Mouse (Mus musculus) embryonic facial prominence, embryonic 14.5 days (tissue): ENCODE measurements around the gene Ankrd53. TPM values are rescaled to one million over a fixed set of nuclear protein-coding genes. Genes with fewer than 3 reads are reported as not detected.

Source experiments
- ATAC-seq: fragments of 200-750 bp; cut with Nextera tagmentation; 2 replicates; pipeline ENCODE4 v1.8.0; 2017; ENCODE audit warnings: low read depth, moderate number of reproducible peaks, moderate TSS enrichment
- DNase-seq: peaks from one replicate; pipeline ENCODE4 v3.0.0-alpha.2; 2015; ENCODE audit warnings: low spot score
- H3K27ac ChIP-seq: fragments of 300-500 bp; sonication (generic); replicated peaks from 2 replicates; pipeline ENCODE4 v1.5.1; 2014; ENCODE audit warnings: low read depth, mild to moderate bottlenecking, low read length, moderate library complexity
- H3K27me3 ChIP-seq: fragments of 300-500 bp; sonication (generic); replicated peaks from 2 replicates; pipeline ENCODE4 v1.6.1; 2014; ENCODE audit warnings: low read length; ENCODE audit not compliant: control insufficient read depth, insufficient read depth
- H3K36me3 ChIP-seq: fragments of 300-500 bp; sonication (generic); 2 replicates; pipeline ENCODE4 v1.6.1; 2014; ENCODE audit warnings: low read length, mixed read lengths; ENCODE audit not compliant: control insufficient read depth, insufficient read depth
- H3K4me1 ChIP-seq: fragments of 300-500 bp; sonication (generic); 2 replicates; pipeline ENCODE4 v1.6.1; 2014; ENCODE audit warnings: antibody characterized with exemption, low read length; ENCODE audit not compliant: control insufficient read depth, insufficient read depth
- H3K4me2 ChIP-seq: fragments of 300-500 bp; sonication (generic); 2 replicates; pipeline ENCODE4 v1.6.1; 2014; ENCODE audit warnings: low read depth, mild to moderate bottlenecking, low read length, moderate library complexity, mixed read lengths
- H3K4me3 ChIP-seq: fragments of 300-500 bp; sonication (generic); 2 replicates; pipeline ENCODE4 v1.5.1; 2014; ENCODE audit warnings: low read depth, mild to moderate bottlenecking, low read length
- H3K9ac ChIP-seq: fragments of 300-500 bp; sonication (generic); 2 replicates; pipeline ENCODE4 v1.6.1; 2014; ENCODE audit warnings: low read depth, mild to moderate bottlenecking, low read length, moderate library complexity, mixed read lengths
- H3K9me3 ChIP-seq: fragments of 300-500 bp; sonication (generic); 2 replicates; pipeline ENCODE4 v1.6.1; 2016; ENCODE audit warnings: low read length; ENCODE audit not compliant: control insufficient read depth
- WGBS: fragments of 180-500 bp; shearing (Covaris S2); extraction: QIAGEN DNeasy Blood & Tissue Kit; methylation state at CpG from one replicate; pipeline ENCODE4 v1.1.7; 2014; 5-methylcytosine and 5-hydroxymethylcytosine counted together
- polyA plus RNA-seq: library from polyadenylated mRNA; unstranded; fragments of >200 nt; fragmentation: Nextera tagmentation; extraction: Ambion mirVana; gene quantifications from 2 replicates; pipeline ENCODE4 v1.2.1, GENCODE M21; 2014

Gene Ankrd53
- 0.17 TPM in 1 of 2 replicates, not detected in the other for polyA plus RNA-seq

- no peak for DNase-seq
- 29% methylated on average over 6 of the region's 6 CpGs for WGBS
- ATAC-seq: no peak
- H3K4me2 ChIP-seq: peak within 1 kb of the TSS; percentile 54
- peaks cover 9% of the 10 kb centered on the region for H3K4me1 ChIP-seq
- H3K9me3 ChIP-seq: no peaks in the 10 kb centered on the region
- H3K27ac ChIP-seq: no peak within 1 kb of the TSS
- H3K4me3 ChIP-seq: peak within 1 kb of the TSS; percentile 36
- peaks cover 62% of the 10 kb centered on the region for H3K27me3 ChIP-seq
- no peaks in the 10 kb centered on the region for H3K36me3 ChIP-seq
- peak within 1 kb of the TSS; percentile 35 for H3K9ac ChIP-seq
Measured at GRCm38 (mm10) chr6:83762344-83762743, at the start of gene Ankrd53. TSS of gene Ankrd53 (plus strand) at chr6:83762644.

GRCm38 (mm10) chr6:83713271-83714136, 48.9 kb upstream of the Ankrd53 start:
- Histone ChIP-seq H3K27me3 (peaks cover 100% of the 10 kb centered on the region), H3K27ac (no peak overlapping the region), H3K36me3 (no peaks in the 10 kb centered on the region), H3K9me3 (no peaks in the 10 kb centered on the region), H3K4me3 (no peak overlapping the region), H3K4me2 (no peak overlapping the region), H3K9ac (no peak overlapping the region), H3K4me1 (peaks cover 14% of the 10 kb centered on the region; the same call in 1 of the 2 replicates)
- WGBS: 4% methylated on average over 12 of the region's 12 CpGs
- no peak for ATAC-seq
- no peak for DNase-seq

DNA sequence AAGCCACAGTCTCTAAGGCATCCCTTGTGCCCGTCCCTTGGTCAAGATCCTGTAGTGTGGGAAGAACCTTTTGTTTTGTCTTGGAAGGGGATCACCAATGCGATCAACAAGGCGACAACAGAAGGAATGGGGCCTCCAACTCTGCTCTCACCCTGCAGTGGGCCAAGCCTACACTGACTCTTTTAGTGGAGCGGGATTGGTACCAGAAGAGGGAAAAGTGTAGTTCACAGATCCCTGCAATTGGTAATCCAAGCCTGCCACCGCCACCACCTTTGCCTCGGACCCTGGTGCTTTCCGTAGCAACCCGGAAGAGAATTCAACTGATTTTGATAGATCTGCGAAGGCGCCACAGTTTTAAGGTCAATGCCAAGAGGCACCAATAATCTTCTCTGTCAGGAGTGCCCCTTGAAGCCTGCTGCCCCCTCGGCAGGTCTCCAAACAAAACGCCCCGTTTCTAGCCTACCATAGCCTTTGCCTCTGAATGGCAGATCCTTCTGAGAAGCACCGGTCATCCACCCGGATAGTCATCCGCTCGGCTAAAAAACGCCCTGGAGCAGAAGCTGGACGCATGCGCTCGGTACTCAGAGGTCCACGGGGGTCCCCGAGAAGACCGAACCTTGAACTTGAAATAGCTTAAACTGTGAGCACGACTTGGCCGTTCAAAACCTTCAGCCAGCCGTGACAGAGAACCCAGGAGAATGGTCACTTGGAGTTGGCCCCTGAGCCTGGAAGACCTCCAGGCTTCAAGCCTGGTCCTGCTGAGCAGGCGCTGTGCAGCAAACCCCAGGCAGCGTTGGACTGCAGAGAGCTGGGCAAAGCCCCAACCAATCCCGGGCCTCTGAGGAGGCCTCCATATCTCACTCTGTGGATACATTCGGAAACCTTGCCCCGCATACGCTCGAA, 48.0 kb upstream of the Ankrd53 start:
- Histone ChIP-seq H3K9ac (no peak overlapping the region), H3K36me3 (no peaks in the 10 kb centered on the region), H3K27me3 (peaks cover 100% of the 10 kb centered on the region), H3K4me1 (peaks cover 14% of the 10 kb centered on the region; the same call in 1 of the 2 replicates), H3K4me3 (peak overlapping the region; percentile 2; the same call in 1 of the 2 replicates), H3K4me2 (peak overlapping the region; percentile 3; the same call in 1 of the 2 replicates), H3K27ac (no peak overlapping the region), H3K9me3 (no peaks in the 10 kb centered on the region)
- peak; percentile 60 for DNase-seq
- WGBS: 2% methylated on average over 33 of the region's 34 CpGs
- ATAC-seq: no peak

GRCm38 (mm10) chr6:83715461-83716196, 46.8 kb upstream of the Ankrd53 start:
- DNase-seq: no peak
- Histone ChIP-seq H3K4me2 (no peak overlapping the region), H3K4me3 (no peak overlapping the region), H3K9me3 (no peaks in the 10 kb centered on the region), H3K9ac (no peak overlapping the region), H3K36me3 (no peaks in the 10 kb centered on the region), H3K27ac (no peak overlapping the region), H3K4me1 (peaks cover 13% of the 10 kb centered on the region; the same call in 1 of the 2 replicates), H3K27me3 (peaks cover 100% of the 10 kb centered on the region)
- ATAC-seq: no peak
- WGBS: 3% methylated on average over 30 of the region's 30 CpGs

- Histone ChIP-seq H3K4me3 (no peak overlapping the region), H3K9me3 (no peaks in the 10 kb centered on the region), H3K4me2 (no peak overlapping the region), H3K27ac (no peak overlapping the region), H3K9ac (no peak overlapping the region), H3K4me1 (0 out of 2 replicates have a peak, but pooled peaks cover under 1% of the 10 kb centered on the region), H3K27me3 (peaks cover 100% of the 10 kb centered on the region), H3K36me3 (no peaks in the 10 kb centered on the region)
- DNase-seq (no peak), ATAC-seq (no peak)
- 3% methylated on average over 8 of the region's 8 CpGs for WGBS
Measured at GRCm38 (mm10) chr6:83717026-83717425, 45.4 kb upstream of the Ankrd53 start.

DNA sequence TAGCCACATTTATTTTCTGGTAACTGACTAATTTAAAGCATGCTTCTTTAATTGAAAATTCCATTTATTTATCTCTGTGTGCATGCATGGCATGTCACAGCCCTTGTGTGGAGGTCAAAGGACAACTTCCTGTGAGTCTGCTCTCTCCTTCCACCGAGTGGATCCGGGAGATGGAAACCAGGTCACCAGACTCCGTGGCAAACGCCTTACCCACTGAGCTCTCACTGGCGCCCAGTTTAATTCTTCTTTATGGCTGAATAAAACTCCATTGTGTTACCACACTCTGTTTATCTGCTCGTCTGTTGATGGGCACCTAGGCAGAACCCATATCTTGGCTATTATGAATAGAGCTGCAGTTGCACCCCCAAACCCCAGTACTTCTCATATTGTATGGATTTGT, 39.9 kb upstream of the Ankrd53 start:
- H3K4me3 ChIP-seq: no peak overlapping the region
- H3K4me2 ChIP-seq: no peak overlapping the region
- no peaks in the 10 kb centered on the region for H3K36me3 ChIP-seq
- H3K9me3 ChIP-seq: no peaks in the 10 kb centered on the region
- H3K27ac ChIP-seq: no peak overlapping the region
- DNase-seq: no peak
- WGBS: 11% methylated on average over 6 of the region's 6 CpGs
- H3K9ac ChIP-seq: no peak overlapping the region
- H3K27me3 ChIP-seq: peaks cover 70% of the 10 kb centered on the region
- no peaks in the 10 kb centered on the region for H3K4me1 ChIP-seq
- no peak for ATAC-seq

GRCm38 (mm10) chr6:83727178-83727577, 35.3 kb upstream of the Ankrd53 start:
- Histone ChIP-seq H3K9ac (no peak overlapping the region), H3K9me3 (no peaks in the 10 kb centered on the region), H3K4me1 (no peaks in the 10 kb centered on the region), H3K4me3 (no peak overlapping the region), H3K27ac (no peak overlapping the region), H3K36me3 (no peaks in the 10 kb centered on the region), H3K4me2 (no peak overlapping the region), H3K27me3 (peaks cover 30% of the 10 kb centered on the region)
- ATAC-seq (no peak), DNase-seq (no peak)
- 41% methylated on average over 4 of the region's 4 CpGs for WGBS

- H3K4me1 ChIP-seq: no peaks in the 10 kb centered on the region
- no peak overlapping the region for H3K4me2 ChIP-seq
- no peak overlapping the region for H3K4me3 ChIP-seq
- no peak overlapping the region for H3K27ac ChIP-seq
- H3K27me3 ChIP-seq: peaks cover 20% of the 10 kb centered on the region
- H3K9me3 ChIP-seq: no peaks in the 10 kb centered on the region
- ATAC-seq (no peak), DNase-seq (no peak)
- H3K9ac ChIP-seq: no peak overlapping the region
- no peaks in the 10 kb centered on the region for H3K36me3 ChIP-seq
- 88% methylated on average over 3 of the region's 3 CpGs for WGBS
Measured at GRCm38 (mm10) chr6:83728488-83728887, 34.0 kb upstream of the Ankrd53 start.
